Mouse (Mus musculus) myocyte (in vitro differentiated cells): ENCODE results near the gene Dhdds. TPM values are rescaled to one million over a fixed set of nuclear protein-coding genes. Genes with fewer than 3 reads are reported as not detected.
A peak's percentile ranks its signal among the peaks of the same experiment; 100 is the strongest.

Experiments
- H3K27me3 ChIP-seq: one replicate; pipeline ENCODE4 v1.6.1; 2011; ENCODE audit not compliant: control insufficient read depth, insufficient read depth, insufficient read length
- H3K36me3 ChIP-seq: one replicate; pipeline ENCODE4 v1.6.1; 2011; ENCODE audit not compliant: control insufficient read depth, insufficient read depth
- H3K4me2 ChIP-seq: one replicate; pipeline ENCODE4 v1.6.1; 2011; ENCODE audit warnings: low read depth, control low read depth
- H3K4me3 ChIP-seq: one replicate; pipeline ENCODE4 v1.5.1; 2011; ENCODE audit warnings: mild to moderate bottlenecking, control low read depth, moderate library complexity
- H3K79me2 ChIP-seq: one replicate; pipeline ENCODE4 v1.6.1; 2011; ENCODE audit not compliant: control insufficient read depth, insufficient read depth
- H3ac ChIP-seq: one replicate; pipeline ENCODE4 v1.6.1; 2011; ENCODE audit not compliant: control insufficient read depth, insufficient read length
- CEBPB ChIP-seq: IDR thresholded peaks from 2 replicates; pipeline ENCODE4 v1.6.1; 2011; ENCODE audit warnings: mild to moderate bottlenecking, moderate library complexity; ENCODE audit not compliant: poor library complexity, insufficient read depth, severe bottlenecking
- E2F4 ChIP-seq: IDR thresholded peaks from one replicate; pipeline ENCODE4 v1.6.1; 2011; ENCODE audit warnings: mild to moderate bottlenecking, control low read depth, moderate library complexity; ENCODE audit not compliant: insufficient read depth
- MAX ChIP-seq: IDR thresholded peaks from one replicate; pipeline ENCODE4 v1.6.1; 2011; ENCODE audit warnings: low read depth, mild to moderate bottlenecking, control low read depth
- MYOD1 ChIP-seq, 3 experiments: IDR thresholded peaks; one replicate each; pipeline ENCODE4 v1.6.1; 2011; ENCODE audit warnings: control low read depth in 2 of 3, low read depth in 2 of 3, mild to moderate bottlenecking in 2 of 3, moderate library complexity in 1 of 3; ENCODE audit not compliant: insufficient read length in 2 of 3, control insufficient read depth in 1 of 3
- MYOG ChIP-seq, 3 experiments: IDR thresholded peaks; one replicate each; pipeline ENCODE4 v1.6.1; 2011; ENCODE audit warnings: control low read depth in 2 of 3, low read depth in 2 of 3, mild to moderate bottlenecking in 2 of 3; ENCODE audit not compliant: insufficient read length in 2 of 3, control insufficient read depth in 1 of 3, insufficient read depth in 1 of 3
- POLR2A ChIP-seq: IDR thresholded peaks from one replicate; pipeline ENCODE4 v1.6.1; 2011; ENCODE audit warnings: low read depth, mild to moderate bottlenecking, control low read depth, moderate library complexity; ENCODE audit not compliant: insufficient read length
- POLR2AphosphoS2 ChIP-seq: IDR thresholded peaks from one replicate; pipeline ENCODE4 v1.6.1; 2011; ENCODE audit warnings: low read depth, control low read depth; ENCODE audit not compliant: insufficient read length
- REST ChIP-seq: IDR thresholded peaks from one replicate; pipeline ENCODE4 v1.6.1; 2011; ENCODE audit warnings: mild to moderate bottlenecking, control low read depth, moderate library complexity; ENCODE audit not compliant: insufficient read depth, insufficient read length
- SRF ChIP-seq: IDR thresholded peaks from one replicate; pipeline ENCODE4 v1.6.1; 2011; ENCODE audit warnings: low read depth; ENCODE audit not compliant: control insufficient read depth, insufficient read length
- TCF12 ChIP-seq: IDR thresholded peaks from one replicate; pipeline ENCODE4 v1.6.1; 2011; ENCODE audit warnings: mild to moderate bottlenecking, control low read depth; ENCODE audit not compliant: poor library complexity, insufficient read depth, severe bottlenecking
- TCF3 ChIP-seq: IDR thresholded peaks from one replicate; pipeline ENCODE4 v1.6.1; 2011; ENCODE audit warnings: low read depth, control low read depth; ENCODE audit not compliant: insufficient read length
- USF1 ChIP-seq: IDR thresholded peaks from one replicate; pipeline ENCODE4 v1.6.1; 2011; ENCODE audit warnings: low read depth, mild to moderate bottlenecking, control low read depth, moderate library complexity
- polyA plus RNA-seq: library from polyadenylated mRNA; unstranded; fragments of >200 nt; fragmentation: generic; extraction: Trizol; gene quantifications from one replicate; pipeline ENCODE4 v1.2.1, GENCODE M21; 2012; ENCODE audit warnings: missing spikeins

Gene Dhdds
- polyA plus RNA-seq, 1 experiment, result 30.5 TPM

GRCm38 (mm10) chr4:133968150-133968921, 32.4 kb downstream of the Dhdds start, which contains the start of gene Hmgn2:
TSS of gene Hmgn2 (minus strand) at chr4:133968650.
- TF ChIP-seq POLR2AphosphoS2 (peak; percentile 74), USF1 (no peak), REST (peak; percentile 62), CEBPB (0 out of 2 replicates have a peak, but pooled peaks have one; percentile 2)
- H3K36me3 ChIP-seq, result peaks cover 11% of the 10 kb centered on the region
- H3K4me3 ChIP-seq, result peak within 1 kb of the TSS; percentile 52
- H3K4me2 ChIP-seq, result peak within 1 kb of the TSS; percentile 87
- H3K79me2 ChIP-seq, result peaks cover 14% of the 10 kb centered on the region
- no peaks in the 10 kb centered on the region for H3K27me3 ChIP-seq
- peak within 1 kb of the TSS; percentile 74 for H3ac ChIP-seq

DNA sequence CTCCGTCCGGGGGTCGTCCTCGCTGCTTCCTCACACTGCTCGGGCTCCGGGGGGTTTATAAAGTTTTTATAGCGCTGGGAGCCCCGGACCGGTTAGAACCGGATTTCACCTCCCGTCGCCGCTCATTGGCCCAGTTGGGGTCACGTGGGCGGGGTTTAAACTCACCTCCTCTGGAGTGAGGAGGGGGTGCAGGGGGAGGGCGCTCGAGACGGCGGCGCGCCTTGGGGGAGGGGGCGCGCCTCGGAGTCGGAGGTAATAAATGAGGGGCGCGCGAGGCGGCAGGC, 32.9 kb downstream of the Dhdds start:
- H3K4me2 ChIP-seq, result peak overlapping the region; percentile 87
- TF ChIP-seq MYOG (IDR thresholded peaks at IDR 0.05; ENCODE audit: control insufficient read depth in 1 of 3, insufficient read depth in 1 of 3, insufficient read length in 2 of 3, low read depth in 2 of 3) (no peak), USF1 (peak; percentile 96), TCF12 (no peak), E2F4 (no peak), MYOD1 (IDR thresholded peaks at IDR 0.05; ENCODE audit: control insufficient read depth in 1 of 3, insufficient read length in 2 of 3, low read depth in 2 of 3) (no peak), REST (no peak), MAX (no peak)
- peaks cover 14% of the 10 kb centered on the region for H3K79me2 ChIP-seq
- peaks cover 11% of the 10 kb centered on the region for H3K36me3 ChIP-seq
- H3K27me3 ChIP-seq, result no peaks in the 10 kb centered on the region
- H3ac ChIP-seq, result peak overlapping the region; percentile 74
- H3K4me3 ChIP-seq, result peak overlapping the region; percentile 52

DNA sequence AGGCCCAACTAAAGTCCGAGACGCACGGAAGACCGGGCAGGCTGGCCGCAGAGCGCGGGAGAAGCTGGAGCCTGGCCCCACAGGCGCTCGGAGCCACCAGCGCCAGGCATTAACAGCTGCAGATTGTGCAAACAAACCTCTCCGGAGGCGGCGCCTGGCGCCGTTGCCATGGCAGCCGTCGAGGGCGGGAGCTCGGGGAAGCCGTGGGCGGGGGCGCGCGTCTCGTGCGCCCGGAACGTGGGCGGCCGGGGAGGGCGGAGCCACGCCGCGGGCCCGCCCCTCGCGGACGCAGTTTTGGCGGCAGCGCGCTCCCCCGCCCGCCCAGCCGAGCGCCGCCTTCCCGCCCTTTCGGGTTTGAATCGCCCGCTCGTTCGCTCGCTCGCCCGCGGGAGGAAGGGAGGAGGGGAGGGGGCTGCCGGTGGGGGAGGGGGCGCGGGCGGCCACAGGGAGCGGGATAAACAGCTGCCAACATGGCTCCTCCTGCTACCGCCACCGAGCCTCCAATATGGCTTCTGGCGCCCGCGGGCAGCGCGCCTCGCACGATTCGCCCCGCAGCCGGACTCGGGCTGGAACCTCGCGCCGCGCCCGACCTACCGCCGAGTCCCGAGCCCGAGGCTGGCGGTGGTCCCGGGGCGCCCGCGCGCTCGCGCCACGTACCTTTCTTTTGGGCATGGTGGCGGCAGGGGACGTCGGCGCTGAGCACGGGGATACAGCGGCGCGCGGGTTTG, 33.4 kb downstream of the Dhdds start:
- H3K79me2 ChIP-seq, result peaks cover 14% of the 10 kb centered on the region
- H3K4me2 ChIP-seq, result peak overlapping the region; percentile 97
- peak overlapping the region; percentile 52 for H3K4me3 ChIP-seq
- H3ac ChIP-seq, result peak overlapping the region; percentile 74
- H3K27me3 ChIP-seq, result no peaks in the 10 kb centered on the region
- H3K36me3 ChIP-seq, result peaks cover 11% of the 10 kb centered on the region
- TF ChIP-seq POLR2A (peak; percentile 57), MYOG (IDR thresholded peaks at IDR 0.05; ENCODE audit: control insufficient read depth in 1 of 3, insufficient read depth in 1 of 3, insufficient read length in 2 of 3, low read depth in 2 of 3) (peak; percentile 78 to 93 (median 84)), REST (no peak), TCF3 (peak; percentile 4), MYOD1 (IDR thresholded peaks at IDR 0.05; ENCODE audit: control insufficient read depth in 1 of 3, insufficient read length in 2 of 3, low read depth in 2 of 3) (peak in 2 of 3 experiments; percentile 85 to 91), CEBPB (peak; percentile 77), E2F4 (peak; percentile 44), USF1 (no peak), SRF (no peak), MAX (no peak), TCF12 (peak; percentile 19), POLR2AphosphoS2 (peak; percentile 53)

GRCm38 (mm10) chr4:133966271-133966940, 34.3 kb downstream of the Dhdds start:
- TF ChIP-seq SRF, result no peak
- Histone ChIP-seq H3K79me2 (peaks cover 14% of the 10 kb centered on the region), H3K27me3 (no peaks in the 10 kb centered on the region), H3K4me3 (peak overlapping the region; percentile 52), H3ac (no peak overlapping the region), H3K36me3 (peaks cover 11% of the 10 kb centered on the region), H3K4me2 (peak overlapping the region; percentile 97)

- no peak overlapping the region for H3ac ChIP-seq
- TF ChIP-seq CEBPB (no peak), SRF (no peak), MYOG (IDR thresholded peaks at IDR 0.05; ENCODE audit: control insufficient read depth in 1 of 3, insufficient read depth in 1 of 3, insufficient read length in 2 of 3, low read depth in 2 of 3) (no peak), TCF3 (no peak), E2F4 (no peak), USF1 (no peak), TCF12 (no peak), MYOD1 (IDR thresholded peaks at IDR 0.05; ENCODE audit: control insufficient read depth in 1 of 3, insufficient read length in 2 of 3, low read depth in 2 of 3) (no peak), MAX (no peak), POLR2A (no peak)
- H3K36me3 ChIP-seq, result peaks cover 11% of the 10 kb centered on the region
- no peak overlapping the region for H3K4me2 ChIP-seq
- no peaks in the 10 kb centered on the region for H3K27me3 ChIP-seq
- H3K4me3 ChIP-seq, result no peak overlapping the region
- peaks cover 14% of the 10 kb centered on the region for H3K79me2 ChIP-seq
These were observed 38.2 kb downstream of the Dhdds start for GRCm38 (mm10) chr4:133962566-133962965.
